Mouse (Mus musculus): ENCODE measurements around the gene Adamts18. TPM values are rescaled to one million over a fixed set of nuclear protein-coding genes. Genes with fewer than 3 reads are reported as not detected.

Adamts18 gene
- polyA plus RNA-seq, 1 experiment: 1.1 TPM

DNA sequence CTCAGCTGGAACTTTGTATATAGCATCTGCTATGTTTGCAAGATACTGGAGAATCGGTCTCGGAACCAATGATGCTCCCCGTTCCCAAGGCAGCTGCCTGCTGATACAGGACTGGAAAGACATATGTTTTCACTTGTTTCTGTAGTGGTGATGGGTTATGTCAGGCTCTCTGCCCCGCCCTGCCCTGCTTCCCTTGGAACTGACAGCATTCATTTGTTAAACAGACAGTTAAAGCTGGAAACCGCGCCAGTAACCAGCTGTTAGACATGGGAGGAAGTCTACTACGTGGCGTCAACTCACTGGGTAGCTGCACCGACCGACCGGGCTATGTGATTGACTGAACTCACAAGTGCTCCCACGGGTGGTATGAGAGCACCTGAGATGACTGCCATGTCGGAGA lies 56.7 kb downstream of the Adamts18 start:
- H3K27me3 ChIP-seq (ENCODE audit: control insufficient read depth, insufficient read depth, low read length): no peaks in the 10 kb centered on the region
- no peaks in the 10 kb centered on the region for H3K4me1 ChIP-seq (ENCODE audit: control insufficient read depth, insufficient read depth, insufficient read length, low read length)
- no peaks in the 10 kb centered on the region for H3K36me3 ChIP-seq (ENCODE audit: control insufficient read depth, insufficient read depth, low read length)
- no peak overlapping the region for H3K4me3 ChIP-seq (ENCODE audit: low read depth, low read length)
- H3K27ac ChIP-seq (ENCODE audit: insufficient read depth, low read depth, low read length): no peak overlapping the region
- no CpG with 5 or more reads among the region's 13 CpGs for WGBS
- no peak for TF ChIP-seq CTCF (IDR thresholded peaks at IDR 0.05; ENCODE audit: extremely low read depth, insufficient read length, insufficient replicate concordance, low read depth, low read length)
- TF ChIP-seq POLR2A (IDR thresholded peaks at IDR 0.05; ENCODE audit: low read depth, low read length): no peak

DNA sequence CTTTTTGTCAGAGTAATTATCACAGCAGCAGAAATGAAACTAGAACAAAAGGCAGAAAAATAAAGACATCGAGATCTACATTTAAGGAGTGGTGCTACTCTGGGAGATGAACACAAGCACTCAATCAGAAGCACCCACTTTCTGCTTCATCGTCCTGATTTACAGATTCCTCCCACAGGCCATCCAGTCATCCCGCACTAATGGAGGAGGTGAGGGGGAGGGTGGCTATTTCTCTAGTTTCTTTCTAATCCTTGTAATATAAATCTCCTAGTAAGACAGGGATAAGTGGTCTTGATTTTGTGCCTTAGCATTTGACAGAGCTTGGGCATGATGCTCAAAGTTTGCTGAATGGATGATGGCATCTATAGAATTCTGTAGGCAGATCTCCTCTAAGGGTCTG lies 57.5 kb downstream of the Adamts18 start:
- TF ChIP-seq POLR2A (IDR thresholded peaks at IDR 0.05; ENCODE audit: low read depth, low read length) (no peak), CTCF (IDR thresholded peaks at IDR 0.05; ENCODE audit: extremely low read depth, insufficient read length, insufficient replicate concordance, low read depth, low read length) (no peak)
- Histone ChIP-seq H3K4me3 (ENCODE audit: low read depth, low read length) (no peak overlapping the region), H3K4me1 (ENCODE audit: control insufficient read depth, insufficient read depth, insufficient read length, low read length) (no peaks in the 10 kb centered on the region), H3K27me3 (ENCODE audit: control insufficient read depth, insufficient read depth, low read length) (no peaks in the 10 kb centered on the region), H3K36me3 (ENCODE audit: control insufficient read depth, insufficient read depth, low read length) (no peaks in the 10 kb centered on the region), H3K27ac (ENCODE audit: insufficient read depth, low read depth, low read length) (no peak overlapping the region)
- WGBS: no CpG with 5 or more reads among the region's 3 CpGs

DNA sequence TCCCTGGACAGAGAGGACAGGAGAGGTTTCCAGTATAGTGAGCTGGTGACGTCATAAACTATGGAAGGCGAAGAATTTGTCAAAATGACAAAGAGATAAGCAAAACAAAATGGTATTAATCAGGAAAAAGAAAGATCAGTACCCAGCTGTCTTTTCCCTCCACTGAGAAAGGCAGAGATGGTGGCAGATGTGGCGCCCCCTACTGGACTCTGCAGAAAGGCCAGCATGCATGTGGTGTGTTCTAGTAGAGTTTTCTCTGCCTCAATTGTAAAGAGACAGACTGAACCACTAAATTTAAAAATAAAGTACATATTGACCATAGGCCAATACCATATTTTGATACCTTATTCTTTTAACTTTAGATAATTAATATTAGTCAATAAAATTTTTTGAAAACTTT lies 64.8 kb downstream of the Adamts18 start:
- Histone ChIP-seq H3K4me1 (ENCODE audit: control insufficient read depth, insufficient read depth, insufficient read length, low read length) (no peaks in the 10 kb centered on the region), H3K27me3 (ENCODE audit: control insufficient read depth, insufficient read depth, low read length) (no peaks in the 10 kb centered on the region), H3K36me3 (ENCODE audit: control insufficient read depth, insufficient read depth, low read length) (no peaks in the 10 kb centered on the region), H3K4me3 (ENCODE audit: low read depth, low read length) (no peak overlapping the region), H3K27ac (ENCODE audit: insufficient read depth, low read depth, low read length) (no peak overlapping the region)
- no CpG with 5 or more reads among the region's 3 CpGs for WGBS
- TF ChIP-seq POLR2A (IDR thresholded peaks at IDR 0.05; ENCODE audit: low read depth, low read length) (no peak), CTCF (IDR thresholded peaks at IDR 0.05; ENCODE audit: extremely low read depth, insufficient read length, insufficient replicate concordance, low read depth, low read length) (no peak)

DNA sequence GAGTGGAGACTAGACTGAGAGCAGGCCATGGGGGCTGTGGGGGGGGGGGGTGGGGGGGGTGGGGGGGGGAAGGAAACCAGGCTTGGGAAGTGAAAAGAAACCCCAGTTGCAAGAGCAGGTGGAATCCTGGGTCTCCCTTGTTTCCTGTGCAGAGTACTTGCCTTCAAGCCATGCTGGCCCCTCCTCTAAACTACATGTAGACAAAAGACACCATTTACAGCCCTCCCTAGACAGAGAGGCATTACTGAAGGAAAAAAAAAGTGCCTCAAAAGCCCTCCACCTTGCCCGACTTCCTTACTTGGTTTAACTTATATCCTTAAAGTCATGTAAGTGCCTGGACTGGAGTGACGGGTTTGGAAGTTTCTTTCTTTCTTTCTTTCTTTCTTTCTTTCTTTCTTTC lies 67.0 kb downstream of the Adamts18 start:
- no peak overlapping the region for H3K27ac ChIP-seq (ENCODE audit: insufficient read depth, low read depth, low read length)
- no peaks in the 10 kb centered on the region for H3K27me3 ChIP-seq (ENCODE audit: control insufficient read depth, insufficient read depth, low read length)
- TF ChIP-seq CTCF (IDR thresholded peaks at IDR 0.05; ENCODE audit: extremely low read depth, insufficient read length, insufficient replicate concordance, low read depth, low read length): no peak
- no peak for TF ChIP-seq POLR2A (IDR thresholded peaks at IDR 0.05; ENCODE audit: low read depth, low read length)
- no peaks in the 10 kb centered on the region for H3K4me1 ChIP-seq (ENCODE audit: control insufficient read depth, insufficient read depth, insufficient read length, low read length)
- H3K36me3 ChIP-seq (ENCODE audit: control insufficient read depth, insufficient read depth, low read length): no peaks in the 10 kb centered on the region
- no peak overlapping the region for H3K4me3 ChIP-seq (ENCODE audit: low read depth, low read length)
- 42% methylated on average over 2 of the region's 2 CpGs for WGBS

DNA sequence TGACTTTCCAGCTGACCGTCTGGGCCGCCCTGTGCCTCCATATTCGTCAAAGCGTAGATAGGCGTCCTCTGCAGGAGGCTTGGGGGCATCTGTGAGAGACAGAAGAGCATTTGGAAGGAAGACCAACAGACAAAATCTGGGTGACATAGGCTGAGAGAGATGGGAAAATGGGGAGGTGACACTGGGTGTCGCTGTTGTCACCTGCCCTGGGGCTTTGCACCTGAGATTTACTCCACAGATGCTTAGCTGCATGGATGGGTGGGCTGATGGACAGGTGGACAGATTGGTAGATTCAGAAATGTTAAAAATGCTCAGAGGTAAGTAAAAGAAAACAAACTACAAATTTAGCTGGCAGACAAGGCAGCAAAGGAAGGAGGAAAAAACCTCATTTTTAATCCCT lies 73.2 kb downstream of the Adamts18 start:
- H3K27ac ChIP-seq (ENCODE audit: insufficient read depth, low read depth, low read length): no peak overlapping the region
- H3K4me1 ChIP-seq (ENCODE audit: control insufficient read depth, insufficient read depth, insufficient read length, low read length): no peaks in the 10 kb centered on the region
- WGBS: 76% methylated on average over 6 of the region's 6 CpGs
- TF ChIP-seq CTCF (IDR thresholded peaks at IDR 0.05; ENCODE audit: extremely low read depth, insufficient read length, insufficient replicate concordance, low read depth, low read length) (no peak), POLR2A (IDR thresholded peaks at IDR 0.05; ENCODE audit: low read depth, low read length) (no peak)
- no peak overlapping the region for H3K4me3 ChIP-seq (ENCODE audit: low read depth, low read length)
- no peaks in the 10 kb centered on the region for H3K36me3 ChIP-seq (ENCODE audit: control insufficient read depth, insufficient read depth, low read length)
- no peaks in the 10 kb centered on the region for H3K27me3 ChIP-seq (ENCODE audit: control insufficient read depth, insufficient read depth, low read length)

DNA sequence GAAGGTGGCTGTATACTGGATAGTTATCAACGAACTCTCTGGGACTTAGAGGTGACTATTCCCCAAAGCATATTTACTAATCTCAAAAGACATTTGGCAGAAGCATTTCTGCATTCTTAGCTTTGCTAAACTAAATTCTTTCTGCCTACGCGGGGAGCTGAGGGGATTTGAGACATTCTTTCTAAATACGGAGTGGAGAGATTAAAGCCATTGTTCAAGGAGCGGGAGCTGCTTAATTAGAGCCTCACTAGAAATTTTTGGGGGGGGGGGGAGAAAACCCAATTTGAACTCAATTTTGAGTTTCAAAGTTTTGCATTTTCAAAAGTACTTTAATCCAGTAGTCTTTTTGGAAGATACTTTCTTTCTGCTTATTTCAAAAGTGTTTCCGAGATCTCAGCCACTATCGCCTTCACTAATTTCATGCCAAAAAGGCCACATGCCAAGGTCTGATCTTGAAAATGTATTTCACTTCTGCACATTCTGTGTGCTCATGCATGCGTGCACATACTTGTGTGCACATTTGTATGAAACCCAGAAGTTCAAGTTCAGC lies 79.6 kb downstream of the Adamts18 start:
- H3K27ac ChIP-seq (ENCODE audit: insufficient read depth, low read depth, low read length): no peak overlapping the region
- no peaks in the 10 kb centered on the region for H3K27me3 ChIP-seq (ENCODE audit: control insufficient read depth, insufficient read depth, low read length)
- TF ChIP-seq POLR2A (IDR thresholded peaks at IDR 0.05; ENCODE audit: low read depth, low read length) (no peak), CTCF (IDR thresholded peaks at IDR 0.05; ENCODE audit: extremely low read depth, insufficient read length, insufficient replicate concordance, low read depth, low read length) (no peak)
- no peaks in the 10 kb centered on the region for H3K4me1 ChIP-seq (ENCODE audit: control insufficient read depth, insufficient read depth, insufficient read length, low read length)
- WGBS: 67% methylated on average over 8 of the region's 8 CpGs
- H3K36me3 ChIP-seq (ENCODE audit: control insufficient read depth, insufficient read depth, low read length): no peaks in the 10 kb centered on the region
- no peak overlapping the region for H3K4me3 ChIP-seq (ENCODE audit: low read depth, low read length)

DNA sequence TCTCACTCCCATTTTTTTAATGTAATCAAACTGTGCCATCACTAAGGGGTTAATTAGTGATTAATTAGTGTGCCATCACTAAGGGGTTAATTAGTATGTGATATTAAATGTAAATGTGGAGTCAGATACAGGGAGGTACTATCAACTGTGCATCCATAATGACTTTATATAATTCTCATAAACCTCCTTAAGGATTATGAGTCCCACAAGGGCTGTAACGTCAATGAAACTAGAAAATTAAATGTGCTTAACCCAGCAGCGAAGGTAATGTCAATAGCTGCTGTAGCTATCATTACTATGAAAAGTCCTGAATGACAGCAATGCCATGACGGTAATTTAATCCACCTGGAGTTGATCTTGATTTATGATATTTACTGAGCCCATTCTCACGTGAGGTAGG lies 83.4 kb downstream of the Adamts18 start:
- H3K36me3 ChIP-seq (ENCODE audit: control insufficient read depth, insufficient read depth, low read length): no peaks in the 10 kb centered on the region
- TF ChIP-seq CTCF (IDR thresholded peaks at IDR 0.05; ENCODE audit: extremely low read depth, insufficient read length, insufficient replicate concordance, low read depth, low read length) (no peak), POLR2A (IDR thresholded peaks at IDR 0.05; ENCODE audit: low read depth, low read length) (no peak)
- no peaks in the 10 kb centered on the region for H3K4me1 ChIP-seq (ENCODE audit: control insufficient read depth, insufficient read depth, insufficient read length, low read length)
- H3K27me3 ChIP-seq (ENCODE audit: control insufficient read depth, insufficient read depth, low read length): no peaks in the 10 kb centered on the region
- 46% methylated on average over 4 of the region's 4 CpGs for WGBS
- no peak overlapping the region for H3K4me3 ChIP-seq (ENCODE audit: low read depth, low read length)
- no peak overlapping the region for H3K27ac ChIP-seq (ENCODE audit: insufficient read depth, low read depth, low read length)
